Mouse (Mus musculus) spleen, adult 2 months (tissue): Measurements from ENCODE around the gene Mpig6b.

Experiments used
- CTCF ChIP-seq: fragments of 200-500 bp; IDR thresholded peaks from 2 replicates; pipeline ENCODE4 v1.5.1; 2011; ENCODE audit warnings: mild to moderate bottlenecking, inconsistent platforms; ENCODE audit not compliant: insufficient read depth, insufficient read length, insufficient replicate concordance; ENCODE audit errors: extremely low read depth
- POLR2A ChIP-seq: fragments of 200-500 bp; IDR thresholded peaks from 2 replicates; pipeline ENCODE4 v1.6.1; 2011; ENCODE audit warnings: low read depth, low read length, inconsistent platforms

- TF ChIP-seq POLR2A (no peak), CTCF (no peak)
Measured at GRCm38 (mm10) chr17:35043794-35044193, 22.2 kb downstream of the Mpig6b start.
